Mouse (Mus musculus) spleen, adult 2 months (tissue): Measurements from ENCODE around the gene Ift46. TPM values are rescaled to one million over a fixed set of nuclear protein-coding genes. Genes with fewer than 3 reads are reported as not detected.

ENCODE experiments used
- DNase-seq, 2 experiments: peaks; one replicate each; pipeline versions ENCODE4 v3.0.0 to v3.0.0-alpha.2; 2012 to 2021; ENCODE audit warnings: low spot score in 2 of 2, low read depth in 1 of 2
- H3K27ac ChIP-seq: fragments of 200-500 bp; 2 replicates; pipeline ENCODE4 v1.5.1; 2012; ENCODE audit warnings: low read length, inconsistent platforms; ENCODE audit not compliant: insufficient read depth
- H3K27me3 ChIP-seq: fragments of 200-500 bp; 2 replicates; pipeline ENCODE4 v1.6.1; 2012; ENCODE audit warnings: mild to moderate bottlenecking, moderate library complexity, low read length, inconsistent platforms; ENCODE audit not compliant: control insufficient read depth, insufficient read depth
- H3K36me3 ChIP-seq: fragments of 200-500 bp; 2 replicates; pipeline ENCODE4 v1.6.1; 2012; ENCODE audit warnings: mild to moderate bottlenecking, low read length, inconsistent platforms; ENCODE audit not compliant: control insufficient read depth, insufficient read depth
- H3K4me1 ChIP-seq: fragments of 200-500 bp; 2 replicates; pipeline ENCODE4 v1.6.1; 2011; ENCODE audit warnings: inconsistent platforms; ENCODE audit not compliant: control insufficient read depth, insufficient read depth, insufficient read length
- H3K4me3 ChIP-seq: fragments of 200-500 bp; 2 replicates; pipeline ENCODE4 v1.5.1; 2011; ENCODE audit warnings: mild to moderate bottlenecking, inconsistent platforms; ENCODE audit not compliant: insufficient read depth, insufficient read length; ENCODE audit errors: extremely low read depth
- CTCF ChIP-seq: fragments of 200-500 bp; IDR thresholded peaks from 2 replicates; pipeline ENCODE4 v1.5.1; 2011; ENCODE audit warnings: mild to moderate bottlenecking, inconsistent platforms; ENCODE audit not compliant: insufficient read depth, insufficient read length, insufficient replicate concordance; ENCODE audit errors: extremely low read depth
- POLR2A ChIP-seq: fragments of 200-500 bp; IDR thresholded peaks from 2 replicates; pipeline ENCODE4 v1.6.1; 2011; ENCODE audit warnings: low read depth, low read length, inconsistent platforms
- WGBS: fragments of 180-500 bp; shearing (Covaris S2); methylation state at CpG from one replicate; pipeline ENCODE4 v1.1.7; 2018; 5-methylcytosine and 5-hydroxymethylcytosine counted together
- polyA plus RNA-seq: library from polyadenylated mRNA; depleted of rRNA; stranded (reverse); fragments of >200 nt; gene quantifications from 2 replicates; pipeline ENCODE4 v1.2.3, GENCODE M21; 2012

The Ift46 gene
- polyA plus RNA-seq, 1 experiment, result 22.1 TPM

GRCm38 (mm10) chr9:44771376-44771775 is 3.7 kb downstream of the Ift46 start:
- Histone ChIP-seq H3K27ac (no peak overlapping the region), H3K27me3 (no peaks in the 10 kb centered on the region), H3K4me3 (no peak overlapping the region), H3K4me1 (peaks cover 3% of the 10 kb centered on the region; the same call in 1 of the 2 replicates), H3K36me3 (no peaks in the 10 kb centered on the region; the same call in 1 of the 2 replicates)
- WGBS, result 94% methylated on average over 5 of the region's 5 CpGs
- TF ChIP-seq CTCF (no peak), POLR2A (no peak)
- DNase-seq, result no peak

GRCm38 (mm10) chr9:44772392-44772749 is 4.7 kb downstream of the Ift46 start:
- H3K36me3 ChIP-seq, result no peaks in the 10 kb centered on the region; the same call in 1 of the 2 replicates
- H3K27ac ChIP-seq, result peak overlapping the region; percentile 32; the same call in 1 of the 2 replicates
- DNase-seq, result no peak
- 30% methylated on average over 5 of the region's 5 CpGs for WGBS
- TF ChIP-seq CTCF, result no peak
- TF ChIP-seq POLR2A, result no peak
- no peaks in the 10 kb centered on the region for H3K27me3 ChIP-seq
- H3K4me3 ChIP-seq, result no peak overlapping the region
- peaks cover 3% of the 10 kb centered on the region; the same call in 1 of the 2 replicates for H3K4me1 ChIP-seq

GRCm38 (mm10) chr9:44772750-44773651 is 5.3 kb downstream of the Ift46 start:
- H3K27ac ChIP-seq, result peak overlapping the region; percentile 80
- under 1% methylated on average over 41 of the region's 41 CpGs for WGBS
- no peaks in the 10 kb centered on the region for H3K27me3 ChIP-seq
- peak; percentile 90 to 91 for DNase-seq
- H3K4me3 ChIP-seq, result peak overlapping the region; percentile 95
- no peaks in the 10 kb centered on the region; the same call in none of the 2 replicates for H3K36me3 ChIP-seq
- H3K4me1 ChIP-seq, result peaks cover 3% of the 10 kb centered on the region; the same call in 1 of the 2 replicates
- TF ChIP-seq CTCF (peak; percentile 61; the same call in 1 of the 2 replicates), POLR2A (peak; percentile 29; the same call in 1 of the 2 replicates)

GRCm38 (mm10) chr9:44792842-44793241 is 25.1 kb downstream of the Ift46 start:
- H3K4me1 ChIP-seq, result no peaks in the 10 kb centered on the region
- H3K4me3 ChIP-seq, result no peak overlapping the region
- DNase-seq, result no peak
- no peaks in the 10 kb centered on the region for H3K27me3 ChIP-seq
- 91% methylated on average over 9 of the region's 9 CpGs for WGBS
- H3K36me3 ChIP-seq, result peaks cover 16% of the 10 kb centered on the region
- no peak overlapping the region for H3K27ac ChIP-seq
- TF ChIP-seq POLR2A, result no peak
- TF ChIP-seq CTCF, result no peak

- WGBS, result 80% methylated on average over 7 of the region's 7 CpGs
- DNase-seq, result no peak
- TF ChIP-seq POLR2A (no peak), CTCF (no peak)
Measured at GRCm38 (mm10) chr9:44798298-44798697, 30.6 kb downstream of the Ift46 start.

GRCm38 (mm10) chr9:44799102-44799957 is 31.6 kb downstream of the Ift46 start, which contains the start of gene Tmem25:
Tmem25 (minus strand) TSS chr9:44799307.
- TF ChIP-seq CTCF (no peak), POLR2A (no peak)
- Histone ChIP-seq H3K4me3 (peak within 1 kb of the TSS; percentile 60), H3K36me3 (no peaks in the 10 kb centered on the region), H3K27ac (no peak within 1 kb of the TSS), H3K4me1 (peaks cover 4% of the 10 kb centered on the region; the same call in 1 of the 2 replicates), H3K27me3 (peaks cover 3% of the 10 kb centered on the region)
- 1% methylated on average over 75 of the region's 75 CpGs for WGBS
- DNase-seq, result peak; percentile 8 to 71

More at GRCm38 (mm10) chr9:44798298-44798697, 30.6 kb downstream of the Ift46 start:
- no peak overlapping the region for H3K4me3 ChIP-seq
- peaks cover 3% of the 10 kb centered on the region for H3K27me3 ChIP-seq
- no peak overlapping the region for H3K27ac ChIP-seq
- H3K36me3 ChIP-seq, result no peaks in the 10 kb centered on the region
- peaks cover 4% of the 10 kb centered on the region; the same call in 1 of the 2 replicates for H3K4me1 ChIP-seq
